ENCODE assay signal across 8 mouse cellular contexts in genomic region chr2:30547455-30548217, GRCm38 (mm10). TPM values are rescaled to one million over a fixed set of nuclear protein-coding genes. Genes with fewer than 3 reads are reported as not detected.
DNase-seq lines count a peak whose midpoint lies in the region; ATAC-seq and TF ChIP-seq lines count a peak whose summit lies in the region.

No protein-coding gene starts in this region.

- H3K9me3 ChIP-seq in midbrain, embryonic 11.5 days (ENCODE audit: control insufficient read depth, low read length) = no peaks in the 10 kb centered on the region
- no peaks in the 10 kb centered on the region for H3K9me3 ChIP-seq in midbrain, embryonic 16.5 days (replicated peaks; ENCODE audit: control insufficient read depth, low read length, poor library complexity, severe bottlenecking)
- H3K9me3 ChIP-seq in heart, embryonic 10.5 days = no peaks in the 10 kb centered on the region
- no peaks in the 10 kb centered on the region for H3K9me3 ChIP-seq in lung, postnatal 0 days (ENCODE audit: low read length)

- no peak for ATAC-seq in midbrain, embryonic 11.5 days (ENCODE audit: low FRiP score)
- ATAC-seq in midbrain, embryonic 16.5 days = no peak
- ATAC-seq in lung, postnatal 0 days = peak; percentile 80

- H3K4me2 ChIP-seq in midbrain, embryonic 11.5 days = no peak overlapping the region
- H3K4me2 ChIP-seq in midbrain, embryonic 16.5 days (ENCODE audit: low read length) = no peak overlapping the region
- no peak overlapping the region for H3K4me2 ChIP-seq in lung, postnatal 0 days (replicated peaks; ENCODE audit: low read depth, low read length)

- 82% methylated on average over 19 of the region's 19 CpGs for WGBS in midbrain, embryonic 11.5 days
- 80% methylated on average over 17 of the region's 19 CpGs for WGBS in midbrain, embryonic 16.5 days
- 64% methylated on average over 19 of the region's 19 CpGs for WGBS in heart, embryonic 10.5 days
- 36% methylated on average over 19 of the region's 19 CpGs for WGBS in lung, postnatal 0 days

- no peaks in the 10 kb centered on the region for H3K27me3 ChIP-seq in midbrain, embryonic 11.5 days (ENCODE audit: control insufficient read depth, insufficient read depth, low read length)
- no peaks in the 10 kb centered on the region for H3K27me3 ChIP-seq in midbrain, embryonic 16.5 days (ENCODE audit: control insufficient read depth, insufficient read depth, low read depth, low read length)
- no peaks in the 10 kb centered on the region; the same call in 1 of the 2 replicates for H3K27me3 ChIP-seq in heart, embryonic 10.5 days (ENCODE audit: insufficient read depth, poor library complexity, severe bottlenecking)
- H3K27me3 ChIP-seq in lung, postnatal 0 days (replicated peaks; ENCODE audit: insufficient read depth, low read length) = no peaks in the 10 kb centered on the region

- no peak overlapping the region for H3K4me3 ChIP-seq in midbrain, embryonic 11.5 days (ENCODE audit: low read depth, low read length)
- H3K4me3 ChIP-seq in midbrain, embryonic 16.5 days (ENCODE audit: low read depth, low read length) = no peak overlapping the region
- H3K4me3 ChIP-seq in heart, embryonic 10.5 days = no peak overlapping the region
- no peak overlapping the region for H3K4me3 ChIP-seq in lung, postnatal 0 days (ENCODE audit: low read depth, low read length)

- peaks cover 16% of the 10 kb centered on the region for H3K4me1 ChIP-seq in midbrain, embryonic 11.5 days (ENCODE audit: control insufficient read depth, insufficient read depth, low read length)
- H3K4me1 ChIP-seq in midbrain, embryonic 16.5 days (ENCODE audit: control insufficient read depth, insufficient read depth, low read length) = peaks cover 26% of the 10 kb centered on the region
- H3K4me1 ChIP-seq in heart, embryonic 10.5 days = peaks cover 42% of the 10 kb centered on the region
- peaks cover 10% of the 10 kb centered on the region; the same call in 1 of the 2 replicates for H3K4me1 ChIP-seq in lung, postnatal 0 days (ENCODE audit: insufficient read depth, low read depth, low read length)

- H3K27ac ChIP-seq in midbrain, embryonic 11.5 days (ENCODE audit: low read depth, low read length) = no peak overlapping the region; the same call in 1 of the 2 replicates
- H3K27ac ChIP-seq in midbrain, embryonic 16.5 days (ENCODE audit: low read length) = no peak overlapping the region
- H3K27ac ChIP-seq in heart, embryonic 10.5 days = peak overlapping the region; percentile 72
- peak overlapping the region; percentile 77 for H3K27ac ChIP-seq in lung, postnatal 0 days (ENCODE audit: low read length)

- H3K36me3 ChIP-seq in midbrain, embryonic 11.5 days (ENCODE audit: control insufficient read depth, insufficient read depth, low read length) = no peaks in the 10 kb centered on the region
- no peaks in the 10 kb centered on the region for H3K36me3 ChIP-seq in midbrain, embryonic 16.5 days (ENCODE audit: control insufficient read depth, insufficient read depth, low read length)
- no peaks in the 10 kb centered on the region for H3K36me3 ChIP-seq in heart, embryonic 10.5 days
- no peaks in the 10 kb centered on the region for H3K36me3 ChIP-seq in lung, postnatal 0 days (ENCODE audit: insufficient read depth, low read length)

- H3K9ac ChIP-seq in midbrain, embryonic 11.5 days (ENCODE audit: low read length) = no peak overlapping the region
- H3K9ac ChIP-seq in midbrain, embryonic 16.5 days (ENCODE audit: low read depth, low read length) = no peak overlapping the region
- no peak overlapping the region for H3K9ac ChIP-seq in lung, postnatal 0 days (replicated peaks; ENCODE audit: low read depth)

- DNase-seq in midbrain, embryonic 11.5 days (ENCODE audit: low spot score, missing footprints) = peak; percentile 84
- no peak for DNase-seq in heart, embryonic 10.5 days (ENCODE audit: low spot score)
- peak; percentile 65 for DNase-seq in kidney, adult 9 months
- peak; percentile 73 for DNase-seq in lung, postnatal 0 days (ENCODE audit: low spot score)
- peak; percentile 33 for DNase-seq in yolk sac, embryonic 10.5 days (ENCODE audit: low spot score)
- no peak for DNase-seq in right cerebral cortex, postnatal 25 days
- no peak for DNase-seq in frontal cortex, postnatal 10 days (ENCODE audit: low spot score in 2 of 2)

- peak; percentile 82 for TF ChIP-seq EP300 in lung, postnatal 0 days (IDR thresholded peaks at IDR 0.05)

- TF ChIP-seq CTCF in lung, postnatal 0 days (IDR thresholded peaks at IDR 0.05) = no peak

RNA-seq across cellular contexts. Expression of gene Cstad, which starts 47.2 kb away (rescaled TPM):
- 0.21 and 0.74 TPM in 2 replicates for polyA plus RNA-seq in midbrain, embryonic 11.5 days (2014; fragmentation: Nextera tagmentation; extraction: Ambion mirVana)
- polyA plus RNA-seq in midbrain, embryonic 16.5 days (2015; fragmentation: Nextera tagmentation; extraction: Ambion mirVana) = 0.62 TPM in 2 replicates
- 1.2 and 1.4 TPM in 2 replicates for polyA plus RNA-seq in heart, embryonic 10.5 days (2016; fragmentation: Nextera tagmentation; extraction: Ambion mirVana)
- 1.9 and 2.3 TPM in 2 replicates for polyA plus RNA-seq in lung, postnatal 0 days (2015; fragmentation: Nextera tagmentation; extraction: Ambion mirVana)

Comparison
In these comparisons a context has a peak if more than half of its experiments do, and no peak if none do; other contexts are left out.
1. DNase-seq: peak in midbrain, embryonic 11.5 days (single experiment), kidney, adult 9 months (single experiment), lung, postnatal 0 days (single experiment) and yolk sac, embryonic 10.5 days (single experiment); none in heart, embryonic 10.5 days (single experiment), right cerebral cortex, postnatal 25 days (single experiment) and frontal cortex, postnatal 10 days (0 of 2).
2. H3K27ac ChIP-seq: peak in heart, embryonic 10.5 days (single experiment) and lung, postnatal 0 days (single experiment); none in midbrain, embryonic 11.5 days (single experiment) and midbrain, embryonic 16.5 days (single experiment).